In the genomic region with DNA sequence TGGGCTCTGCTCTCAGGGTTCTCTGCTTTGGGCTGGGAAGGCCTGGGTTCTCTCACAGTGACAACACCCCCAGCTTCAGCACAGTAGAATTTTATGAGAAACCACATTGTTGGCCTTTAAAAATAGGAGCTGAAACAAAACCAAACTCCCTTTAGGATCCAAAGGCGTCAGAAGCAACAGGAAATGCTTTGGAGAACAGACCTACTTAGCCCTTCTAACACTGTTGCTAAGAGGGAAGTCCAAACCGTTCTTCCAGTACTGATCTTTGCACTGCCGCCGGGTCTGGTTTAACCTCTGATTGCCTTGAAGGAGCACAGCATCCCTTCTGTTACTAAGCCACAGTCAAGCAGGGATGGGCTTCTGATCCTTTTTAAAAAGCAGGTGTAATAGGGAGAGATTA, we compare ENCODE assay signal across 23 mouse cellular contexts. TPM values are rescaled to one million over a fixed set of nuclear protein-coding genes. Genes with fewer than 3 reads are reported as not detected.
DNase-seq lines count a peak whose midpoint lies in the region; ATAC-seq and TF ChIP-seq lines count a peak whose summit lies in the region.
"Had no signal": no experiment of that assay in that cellular context is flagged by ENCODE, and none has a peak within 500 bp of the region (broad histone marks: within the 10 kb centered on the region; RNA-seq: fewer than 3 reads in every experiment).

No protein-coding gene starts in this region.

- TF ChIP-seq CTCF in kidney, adult 2 months (conservative IDR thresholded peaks at IDR 0.05; ENCODE audit: insufficient read depth, insufficient read length, low read depth, low read length), result no peak
- TF ChIP-seq CTCF in left cerebral cortex, adult 2 months (IDR thresholded peaks at IDR 0.05), result no peak

- no peak for ATAC-seq in midbrain, embryonic 15.5 days (replicated peaks)
- ATAC-seq: CD4-positive, CD25-positive, alpha-beta regulatory T cell, adult 4 months had no signal

- H3K27me3 ChIP-seq in kidney, adult 2 months (replicated peaks; ENCODE audit: control insufficient read depth, insufficient read depth, low read length), result no peaks in the 10 kb centered on the region
- no peaks in the 10 kb centered on the region for H3K27me3 ChIP-seq in midbrain, embryonic 15.5 days (replicated peaks)
- H3K27me3 ChIP-seq: hindbrain, embryonic 12.5 days; neural tube, embryonic 15.5 days had no signal

- no peak overlapping the region for H3K9ac ChIP-seq in midbrain, embryonic 15.5 days
- H3K9ac ChIP-seq: hindbrain, embryonic 12.5 days; neural tube, embryonic 15.5 days had no signal

- H3K36me3 ChIP-seq in kidney, adult 2 months (ENCODE audit: control insufficient read depth, insufficient read depth, low read length), result no peaks in the 10 kb centered on the region
- no peaks in the 10 kb centered on the region for H3K36me3 ChIP-seq in midbrain, embryonic 15.5 days (replicated peaks)
- H3K36me3 ChIP-seq: hindbrain, embryonic 12.5 days; neural tube, embryonic 15.5 days had no signal

- H3K4me2 ChIP-seq in midbrain, embryonic 15.5 days, result no peak overlapping the region
- H3K4me2 ChIP-seq: hindbrain, embryonic 12.5 days; neural tube, embryonic 15.5 days had no signal

- no peak for TF ChIP-seq POLR2A in kidney, adult 2 months (IDR thresholded peaks at IDR 0.05; ENCODE audit: low read depth, low read length)

- H3K27ac ChIP-seq in kidney, adult 2 months (ENCODE audit: insufficient read depth, low read depth, low read length), result no peak overlapping the region
- peak overlapping the region; percentile 90 for H3K27ac ChIP-seq in left cerebral cortex, adult 2 months
- H3K27ac ChIP-seq in midbrain, embryonic 15.5 days, result peak overlapping the region; percentile 74
- H3K27ac ChIP-seq: hindbrain, embryonic 12.5 days; macrophage had no signal

- no peaks in the 10 kb centered on the region for H3K4me1 ChIP-seq in kidney, adult 2 months (ENCODE audit: control insufficient read depth, insufficient read depth, low read length)
- peaks cover 24% of the 10 kb centered on the region for H3K4me1 ChIP-seq in midbrain, embryonic 15.5 days

- H3K4me3 ChIP-seq in kidney, adult 2 months (ENCODE audit: insufficient read depth, low read depth, low read length), result no peak overlapping the region
- H3K4me3 ChIP-seq in left cerebral cortex, adult 2 months, result no peak overlapping the region
- no peak overlapping the region for H3K4me3 ChIP-seq in midbrain, embryonic 15.5 days
- H3K4me3 ChIP-seq: erythroblast, embryonic 14.5 days; hindbrain, embryonic 12.5 days; neural tube, embryonic 15.5 days had no signal

- intact Hi-C loops in left cerebral cortex, adult 2 months (cut with DNase I), result no loop called here
- intact Hi-C loops in left cerebral cortex, postnatal 25 days (cut with DNase I), result no loop called here

- 28% methylated on average over 4 of the region's 4 CpGs for WGBS in kidney, adult 2 months
- 31% methylated on average over 4 of the region's 4 CpGs for WGBS in midbrain, embryonic 15.5 days

- no peaks in the 10 kb centered on the region for H3K9me3 ChIP-seq in midbrain, embryonic 15.5 days
- H3K9me3 ChIP-seq: hindbrain, embryonic 12.5 days; neural tube, embryonic 15.5 days had no signal

- peak; percentile 4 for DNase-seq in kidney, adult 2 months
- DNase-seq in kidney, postnatal 25 days, result no peak
- DNase-seq in left cerebral cortex, adult 2 months (ENCODE audit: extremely low spot score in 1 of 2, low spot score in 2 of 2), result no peak
- no peak for DNase-seq in left cerebral cortex, adult 8-10 months (ENCODE audit: low spot score in 2 of 2)
- peak; percentile 24 to 62 for DNase-seq in left cerebral cortex, postnatal 25 days (ENCODE audit: low spot score in 2 of 2)
- DNase-seq in neural tube, embryonic 10.5 days (ENCODE audit: extremely low spot score, low spot score), result no peak
- DNase-seq: adrenal gland, postnatal 14 days; heart, adult 18-20 months; kidney, adult 11 months; liver; lung, adult 18-20 months; retina, postnatal 1 day had no signal

RNA-seq across cellular contexts. Expression of a gene that starts 33.3 kb away (rescaled TPM):
- not detected in 2 replicates for polyA plus RNA-seq in kidney, adult 2 months (2012; rRNA removed)
- not detected for total RNA-seq in left cerebral cortex, adult 2 months (2021)
- not detected for total RNA-seq in left cerebral cortex, adult 8-10 months (2022)
- total RNA-seq in left cerebral cortex, postnatal 25 days (2021), result not detected
- 0.80 and 0.93 TPM in 2 replicates for polyA plus RNA-seq in midbrain, embryonic 15.5 days (2015; fragmentation: Nextera tagmentation; extraction: Ambion mirVana)
- total RNA-seq: adrenal gland, postnatal 14 days; gastrocnemius, adult 18-20 months; heart, adult 18-20 months; left cerebral cortex, adult 18-20 months; MEL had no signal
- polyA plus RNA-seq: CD4-positive, CD25-positive, alpha-beta regulatory T cell, adult 4 months; erythroblast, embryonic 14.5 days; heart, postnatal 0 days; macrophage; spleen, adult 2 months had no signal

Comparison
In these comparisons a context has a peak if more than half of its experiments do, and no peak if none do; other contexts are left out.
1. DNase-seq: peak in kidney, adult 2 months (single experiment) and left cerebral cortex, postnatal 25 days (2 of 2); none in kidney, postnatal 25 days (0 of 2), left cerebral cortex, adult 2 months (0 of 2), left cerebral cortex, adult 8-10 months (0 of 2) and neural tube, embryonic 10.5 days (single experiment).